Mouse (Mus musculus): Measurements from ENCODE around the gene Map2k3.

DNA sequence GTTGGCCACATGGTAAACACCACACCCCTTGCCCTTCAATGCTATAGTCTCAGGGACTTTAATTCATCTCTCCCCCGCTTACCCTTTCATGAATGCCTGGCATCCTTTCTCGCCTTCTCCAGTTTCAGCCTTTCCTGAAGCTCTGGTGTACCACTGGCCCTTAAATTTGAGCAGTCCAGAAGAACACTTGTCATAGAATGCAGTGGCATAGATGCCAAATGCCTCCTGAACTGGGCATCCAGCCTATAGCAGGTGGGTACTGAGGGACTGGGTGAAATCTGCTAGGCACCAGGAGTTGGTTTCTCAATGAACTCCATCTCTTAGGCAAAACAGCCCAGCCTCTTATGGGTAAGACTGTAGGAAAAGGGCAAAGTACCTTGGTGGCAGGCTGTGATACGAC lies 58.6 kb downstream of the Map2k3 start:
- TF ChIP-seq EP300 (IDR thresholded peaks at IDR 0.05; ENCODE audit: low read length) (no peak), CTCF (conservative IDR thresholded peaks at IDR 0.05 in 1 of 2, IDR thresholded peaks at IDR 0.05 in 1 of 2; ENCODE audit: low read depth in 2 of 2, low read length in 2 of 2) (no peak), MEF2A (IDR thresholded peaks at IDR 0.05; ENCODE audit: borderline replicate concordance, low read depth, low read length) (no peak), ELF1 (IDR thresholded peaks at IDR 0.05; ENCODE audit: low read depth, low read length) (no peak), ZNF384 (IDR thresholded peaks at IDR 0.05; ENCODE audit: low read depth, low read length) (no peak), PAX5 (IDR thresholded peaks at IDR 0.05; ENCODE audit: low read length) (no peak), TCF12 (IDR thresholded peaks at IDR 0.05; ENCODE audit: low read depth, low read length) (no peak), POLR2A (IDR thresholded peaks at IDR 0.05; ENCODE audit: low read depth, low read length) (no peak), USF1 (IDR thresholded peaks at IDR 0.05; ENCODE audit: low read depth, low read length) (no peak), ZC3H11A (IDR thresholded peaks at IDR 0.05; ENCODE audit: low read depth, low read length) (no peak), JUN (IDR thresholded peaks at IDR 0.05; ENCODE audit: insufficient read depth, low read depth, low read length) (no peak), RCOR1 (conservative IDR thresholded peaks at IDR 0.05; ENCODE audit: low read depth, low read length) (no peak), CHD2 (IDR thresholded peaks at IDR 0.05; ENCODE audit: low read length) (no peak), USF2 (conservative IDR thresholded peaks at IDR 0.05; ENCODE audit: low read depth, low read length) (no peak)

Data from CH12.LX (cell line).